Mouse (Mus musculus): ENCODE results near the gene Atp6v0d1. TPM values are rescaled to one million over a fixed set of nuclear protein-coding genes. Genes with fewer than 3 reads are reported as not detected.

Gene Atp6v0d1
- polyA plus RNA-seq, 1 experiment from 2014 or later: 111 TPM

GRCm38 (mm10) chr8:105528206-105528605, 37.6 kb downstream of the Atp6v0d1 start:
- no peak overlapping the region for H3K4me3 ChIP-seq (ENCODE audit: low read length)
- no peak for ATAC-seq (ENCODE audit: low FRiP score, low TSS enrichment)
- H3K27me3 ChIP-seq (ENCODE audit: insufficient read depth, low read length): no peaks in the 10 kb centered on the region
- H3K27ac ChIP-seq (ENCODE audit: low read length): 0 out of 2 replicates have a peak overlapping the region, but pooled peaks have one; percentile 37
- H3K4me2 ChIP-seq (replicated peaks; ENCODE audit: low read depth, low read length): no peak overlapping the region
- WGBS: 95% methylated on average over 1 of the region's 1 CpGs
- H3K4me1 ChIP-seq (ENCODE audit: insufficient read depth, low read length): peaks cover 35% of the 10 kb centered on the region
- H3K36me3 ChIP-seq (ENCODE audit: insufficient read depth, low read length): peaks cover 18% of the 10 kb centered on the region; the same call in 1 of the 2 replicates
- H3K9me3 ChIP-seq (ENCODE audit: low read length): no peaks in the 10 kb centered on the region
- H3K9ac ChIP-seq (replicated peaks; ENCODE audit: low read length): no peak overlapping the region

GRCm38 (mm10) chr8:105527110-105527509, 38.7 kb downstream of the Atp6v0d1 start:
- Histone ChIP-seq H3K9me3 (ENCODE audit: low read length) (no peaks in the 10 kb centered on the region), H3K4me3 (ENCODE audit: low read length) (no peak overlapping the region), H3K27ac (ENCODE audit: low read length) (peak overlapping the region; percentile 52; the same call in 1 of the 2 replicates), H3K9ac (replicated peaks; ENCODE audit: low read length) (no peak overlapping the region), H3K4me1 (ENCODE audit: insufficient read depth, low read length) (peaks cover 34% of the 10 kb centered on the region), H3K4me2 (replicated peaks; ENCODE audit: low read depth, low read length) (no peak overlapping the region), H3K36me3 (ENCODE audit: insufficient read depth, low read length) (peaks cover 18% of the 10 kb centered on the region; the same call in 1 of the 2 replicates), H3K27me3 (ENCODE audit: insufficient read depth, low read length) (no peaks in the 10 kb centered on the region)
- 57% methylated on average over 2 of the region's 2 CpGs for WGBS
- ATAC-seq (ENCODE audit: low FRiP score, low TSS enrichment): peak; percentile 59

GRCm38 (mm10) chr8:105522890-105523289, 43.0 kb downstream of the Atp6v0d1 start:
- no peak overlapping the region for H3K4me2 ChIP-seq (replicated peaks; ENCODE audit: low read depth, low read length)
- no peaks in the 10 kb centered on the region for H3K27me3 ChIP-seq (ENCODE audit: insufficient read depth, low read length)
- no peak overlapping the region for H3K9ac ChIP-seq (replicated peaks; ENCODE audit: low read length)
- H3K27ac ChIP-seq (ENCODE audit: low read length): no peak overlapping the region
- no peaks in the 10 kb centered on the region for H3K9me3 ChIP-seq (ENCODE audit: low read length)
- 44% methylated on average over 9 of the region's 9 CpGs for WGBS
- no peak overlapping the region for H3K4me3 ChIP-seq (ENCODE audit: low read length)
- no peak for ATAC-seq (ENCODE audit: low FRiP score, low TSS enrichment)
- H3K4me1 ChIP-seq (ENCODE audit: insufficient read depth, low read length): peaks cover 51% of the 10 kb centered on the region
- H3K36me3 ChIP-seq (ENCODE audit: insufficient read depth, low read length): peaks cover 11% of the 10 kb centered on the region; the same call in 1 of the 2 replicates

- Histone ChIP-seq H3K4me1 (ENCODE audit: insufficient read depth, low read length) (peaks cover 58% of the 10 kb centered on the region), H3K4me2 (replicated peaks; ENCODE audit: low read depth, low read length) (no peak overlapping the region), H3K4me3 (ENCODE audit: low read length) (no peak overlapping the region), H3K36me3 (ENCODE audit: insufficient read depth, low read length) (peaks cover 11% of the 10 kb centered on the region; the same call in 1 of the 2 replicates), H3K9me3 (ENCODE audit: low read length) (no peaks in the 10 kb centered on the region), H3K9ac (replicated peaks; ENCODE audit: low read length) (no peak overlapping the region), H3K27ac (ENCODE audit: low read length) (0 out of 2 replicates have a peak overlapping the region, but pooled peaks have one; percentile 33), H3K27me3 (ENCODE audit: insufficient read depth, low read length) (no peaks in the 10 kb centered on the region)
- no peak for ATAC-seq (ENCODE audit: low FRiP score, low TSS enrichment)
- WGBS: 67% methylated on average over 21 of the region's 21 CpGs
Measured at GRCm38 (mm10) chr8:105521995-105522769, 43.7 kb downstream of the Atp6v0d1 start.

- Histone ChIP-seq H3K4me1 (ENCODE audit: insufficient read depth, low read length) (peaks cover 70% of the 10 kb centered on the region), H3K27ac (ENCODE audit: low read length) (peak overlapping the region; percentile 33; the same call in 1 of the 2 replicates), H3K9me3 (ENCODE audit: low read length) (no peaks in the 10 kb centered on the region), H3K36me3 (ENCODE audit: insufficient read depth, low read length) (peaks cover 11% of the 10 kb centered on the region; the same call in 1 of the 2 replicates), H3K9ac (replicated peaks; ENCODE audit: low read length) (no peak overlapping the region; the same call in 1 of the 2 replicates), H3K4me3 (ENCODE audit: low read length) (peak overlapping the region; percentile 69; the same call in 1 of the 2 replicates), H3K27me3 (ENCODE audit: insufficient read depth, low read length) (no peaks in the 10 kb centered on the region), H3K4me2 (replicated peaks; ENCODE audit: low read depth, low read length) (peak overlapping the region; percentile 97)
- 0% methylated on average over 3 of the region's 3 CpGs for WGBS
- no peak for ATAC-seq (ENCODE audit: low FRiP score, low TSS enrichment)
Measured at GRCm38 (mm10) chr8:105521061-105521460, 44.8 kb downstream of the Atp6v0d1 start.

GRCm38 (mm10) chr8:105520521-105520920, 45.3 kb downstream of the Atp6v0d1 start:
- Histone ChIP-seq H3K9me3 (ENCODE audit: low read length) (no peaks in the 10 kb centered on the region), H3K4me1 (ENCODE audit: insufficient read depth, low read length) (peaks cover 71% of the 10 kb centered on the region), H3K4me3 (ENCODE audit: low read length) (peak overlapping the region; percentile 69), H3K27ac (ENCODE audit: low read length) (peak overlapping the region; percentile 40; the same call in 1 of the 2 replicates), H3K4me2 (replicated peaks; ENCODE audit: low read depth, low read length) (peak overlapping the region; percentile 97), H3K9ac (replicated peaks; ENCODE audit: low read length) (peak overlapping the region; percentile 81), H3K36me3 (ENCODE audit: insufficient read depth, low read length) (peaks cover 11% of the 10 kb centered on the region; the same call in 1 of the 2 replicates), H3K27me3 (ENCODE audit: insufficient read depth, low read length) (no peaks in the 10 kb centered on the region)
- ATAC-seq (ENCODE audit: low FRiP score, low TSS enrichment): no peak
- 41% methylated on average over 5 of the region's 5 CpGs for WGBS

- no peaks in the 10 kb centered on the region for H3K9me3 ChIP-seq (ENCODE audit: low read length)
- peak overlapping the region; percentile 87 for H3K27ac ChIP-seq (ENCODE audit: low read length)
- 5% methylated on average over 2 of the region's 2 CpGs for WGBS
- peaks cover 72% of the 10 kb centered on the region for H3K4me1 ChIP-seq (ENCODE audit: insufficient read depth, low read length)
- 0 out of 2 replicates have a peak, but pooled peaks cover 5% of the 10 kb centered on the region for H3K36me3 ChIP-seq (ENCODE audit: insufficient read depth, low read length)
- no peak for ATAC-seq (ENCODE audit: low FRiP score, low TSS enrichment)
- H3K4me2 ChIP-seq (replicated peaks; ENCODE audit: low read depth, low read length): peak overlapping the region; percentile 97
- H3K27me3 ChIP-seq (ENCODE audit: insufficient read depth, low read length): no peaks in the 10 kb centered on the region
- H3K9ac ChIP-seq (replicated peaks; ENCODE audit: low read length): peak overlapping the region; percentile 81
- peak overlapping the region; percentile 69 for H3K4me3 ChIP-seq (ENCODE audit: low read length)
Measured at GRCm38 (mm10) chr8:105519591-105519990, 46.3 kb downstream of the Atp6v0d1 start.

- Histone ChIP-seq H3K4me2 (replicated peaks; ENCODE audit: low read depth, low read length) (peak within 1 kb of the TSS; percentile 97), H3K9ac (replicated peaks; ENCODE audit: low read length) (peak within 1 kb of the TSS; percentile 81), H3K4me1 (ENCODE audit: insufficient read depth, low read length) (peaks cover 74% of the 10 kb centered on the region), H3K36me3 (ENCODE audit: insufficient read depth, low read length) (0 out of 2 replicates have a peak, but pooled peaks cover 1% of the 10 kb centered on the region), H3K27me3 (ENCODE audit: insufficient read depth, low read length) (no peaks in the 10 kb centered on the region), H3K4me3 (ENCODE audit: low read length) (peak within 1 kb of the TSS; percentile 69), H3K27ac (ENCODE audit: low read length) (peak within 1 kb of the TSS; percentile 87), H3K9me3 (ENCODE audit: low read length) (no peaks in the 10 kb centered on the region)
- peak; percentile 62 for ATAC-seq (ENCODE audit: low FRiP score, low TSS enrichment)
- WGBS: under 1% methylated on average over 67 of the region's 68 CpGs
Measured at GRCm38 (mm10) chr8:105518436-105519313, 47.2 kb downstream of the Atp6v0d1 start, which contains the start of gene Hsd11b2. Hsd11b2 (plus strand) TSS chr8:105518755.

GRCm38 (mm10) chr8:105517346-105517745, 48.5 kb downstream of the Atp6v0d1 start:
- Histone ChIP-seq H3K27ac (ENCODE audit: low read length) (0 out of 2 replicates have a peak overlapping the region, but pooled peaks have one; percentile 61), H3K9ac (replicated peaks; ENCODE audit: low read length) (no peak overlapping the region; the same call in 1 of the 2 replicates), H3K9me3 (ENCODE audit: low read length) (no peaks in the 10 kb centered on the region), H3K36me3 (ENCODE audit: insufficient read depth, low read length) (no peaks in the 10 kb centered on the region), H3K4me1 (ENCODE audit: insufficient read depth, low read length) (peaks cover 64% of the 10 kb centered on the region), H3K4me3 (ENCODE audit: low read length) (no peak overlapping the region), H3K4me2 (replicated peaks; ENCODE audit: low read depth, low read length) (peak overlapping the region; percentile 24; the same call in 1 of the 2 replicates), H3K27me3 (ENCODE audit: insufficient read depth, low read length) (no peaks in the 10 kb centered on the region)
- WGBS: 41% methylated on average over 8 of the region's 8 CpGs
- no peak for ATAC-seq (ENCODE audit: low FRiP score, low TSS enrichment)

Measured in kidney, embryonic 16.5 days (tissue).